Mouse (Mus musculus) CH12F3 (cell line): ENCODE data around the gene Tmem242.

Source experiments
- in situ Hi-C: fragments of 300-500 bp; cut with MboI; formaldehyde crosslinking; loops from 2 replicates; pipeline ENCODE4 v1.14.3; 2020; ENCODE audit warnings: low sequenced_read_pairs

Tmem242 gene

DNA sequence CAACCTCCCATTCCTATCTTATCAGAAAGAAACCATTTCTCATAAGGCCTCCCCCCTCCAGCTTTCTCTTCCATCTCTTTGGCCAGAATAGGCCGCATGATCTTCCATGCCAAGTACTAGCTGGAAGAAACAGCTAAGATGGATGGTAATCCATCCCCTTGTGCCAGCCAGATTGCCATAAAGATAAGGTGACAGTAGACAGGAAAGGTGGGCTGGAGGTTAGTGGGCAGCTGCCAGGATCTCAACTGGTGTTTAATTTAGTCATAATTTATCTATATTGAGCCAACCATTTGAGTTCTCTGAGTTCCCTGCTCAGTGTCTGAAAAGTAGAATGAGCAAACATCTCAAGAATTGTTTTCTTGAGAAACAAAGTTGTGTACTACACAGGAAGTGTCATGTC is 54.4 kb downstream of the Tmem242 start:
- in situ Hi-C loops: no loop called here

DNA sequence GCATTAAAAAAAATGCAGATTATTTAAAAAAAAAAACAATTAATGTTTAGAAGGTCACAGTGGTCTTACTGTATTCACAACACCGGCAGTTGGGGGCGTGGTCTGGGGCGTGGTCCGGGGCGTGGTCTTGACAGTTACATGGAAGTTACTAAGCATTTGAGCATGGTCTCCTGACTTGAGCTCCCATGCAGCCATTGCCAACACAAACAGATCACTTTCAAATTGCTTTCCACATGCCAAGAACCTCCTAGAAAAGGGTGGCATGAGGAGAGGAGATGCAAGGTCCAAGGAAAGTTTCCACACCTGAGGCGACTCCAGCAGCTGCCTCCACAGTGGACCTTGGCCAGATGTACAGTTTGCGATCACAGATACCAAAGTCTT is 62.1 kb downstream of the Tmem242 start:
- in situ Hi-C loops: no loop called here

DNA sequence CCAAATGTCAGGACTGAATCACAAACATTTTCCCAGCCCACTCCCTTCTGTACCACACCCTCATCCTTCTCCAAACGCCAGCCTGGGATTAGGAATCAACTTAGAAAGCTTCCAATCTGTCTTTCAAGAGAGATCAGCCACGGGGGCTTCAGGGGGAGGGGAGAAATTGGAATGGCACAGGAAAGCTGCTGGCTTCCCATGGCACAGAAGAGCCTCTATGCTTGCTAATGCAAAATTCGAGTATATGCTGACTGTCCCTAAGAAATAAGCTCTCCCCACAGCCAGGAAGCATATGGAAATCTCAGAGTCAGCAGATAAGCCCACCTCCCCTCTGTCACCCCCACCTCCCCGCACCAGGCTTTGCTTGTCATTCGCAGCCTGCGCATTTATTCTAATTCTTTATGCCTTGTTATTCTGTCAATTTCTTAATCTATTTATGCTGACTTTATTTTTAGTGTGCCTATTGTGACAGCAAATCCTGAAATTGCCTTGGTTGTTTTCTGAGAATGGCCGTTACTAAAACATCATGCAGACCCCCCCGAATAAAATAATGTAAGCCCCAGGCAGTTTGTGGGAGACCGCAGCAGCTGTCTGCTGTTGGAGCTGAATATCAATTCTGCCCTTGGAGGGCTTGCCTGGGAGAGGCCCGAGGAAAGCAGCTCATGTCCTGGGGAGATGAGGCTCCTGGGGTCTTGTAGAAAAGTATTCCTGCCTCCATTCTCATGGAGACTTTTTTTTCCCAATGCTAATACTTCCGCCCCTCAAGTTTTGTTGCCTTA is 62.7 kb downstream of the Tmem242 start:
- in situ Hi-C loops: no loop called here

DNA sequence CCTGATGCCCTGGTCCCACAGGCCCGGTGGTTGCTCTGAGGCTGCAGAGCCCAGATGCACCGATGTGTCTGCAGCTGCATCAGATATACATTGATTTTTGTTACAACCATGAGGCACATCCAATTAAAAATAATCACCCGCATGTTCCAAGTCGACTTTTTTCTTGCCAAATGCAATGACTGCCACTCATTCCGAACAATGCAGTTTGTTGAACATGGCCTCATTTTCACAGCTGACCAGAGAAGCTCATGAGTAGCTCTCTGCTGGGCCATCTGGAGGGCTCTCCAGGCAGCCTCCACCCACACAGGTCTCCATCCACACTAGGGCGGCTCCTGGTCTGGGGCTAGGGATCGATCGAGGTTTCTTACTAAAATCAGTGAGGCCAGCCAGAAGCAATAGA is 67.1 kb downstream of the Tmem242 start:
- in situ Hi-C loops: no loop called here

DNA sequence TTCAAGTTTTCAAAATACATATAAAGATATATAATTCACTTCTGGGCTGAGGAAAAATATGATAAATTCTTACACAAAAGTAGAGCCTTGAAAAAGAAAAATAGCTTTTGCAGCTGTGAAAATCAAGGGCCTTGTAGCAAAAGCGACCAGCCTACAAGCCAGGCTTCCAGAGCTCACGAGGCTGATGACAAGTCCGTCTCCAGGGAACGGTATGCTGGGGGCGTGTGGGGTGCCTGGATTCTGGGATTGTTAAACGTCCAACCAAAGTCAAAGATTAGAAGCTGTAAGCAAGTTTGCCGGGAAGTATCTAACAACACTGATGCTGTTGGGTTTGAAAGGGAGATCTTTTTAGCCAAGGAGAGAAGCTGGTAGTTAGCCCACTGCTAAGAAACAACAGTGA is 68.5 kb downstream of the Tmem242 start:
- in situ Hi-C loops: no loop called here

DNA sequence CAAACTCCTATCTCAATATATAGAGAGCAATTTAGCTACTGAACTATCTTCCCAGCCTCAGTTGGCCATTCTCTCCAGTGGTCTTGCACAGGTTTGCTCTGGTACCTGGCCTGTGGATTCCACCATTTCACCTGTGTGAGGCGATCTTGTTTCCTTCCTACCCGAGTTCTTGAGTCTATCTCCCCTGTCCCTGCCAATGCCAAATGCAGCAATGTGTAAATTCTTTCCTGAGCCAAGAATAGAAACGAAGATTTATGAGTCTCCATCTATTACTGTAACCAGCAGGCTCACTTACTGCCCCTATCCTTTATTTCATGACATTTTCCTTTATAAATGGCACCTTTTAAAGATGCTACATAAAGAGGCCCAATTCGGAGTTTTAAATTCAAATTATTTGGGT is 69.0 kb downstream of the Tmem242 start:
- in situ Hi-C loops: no loop called here

DNA sequence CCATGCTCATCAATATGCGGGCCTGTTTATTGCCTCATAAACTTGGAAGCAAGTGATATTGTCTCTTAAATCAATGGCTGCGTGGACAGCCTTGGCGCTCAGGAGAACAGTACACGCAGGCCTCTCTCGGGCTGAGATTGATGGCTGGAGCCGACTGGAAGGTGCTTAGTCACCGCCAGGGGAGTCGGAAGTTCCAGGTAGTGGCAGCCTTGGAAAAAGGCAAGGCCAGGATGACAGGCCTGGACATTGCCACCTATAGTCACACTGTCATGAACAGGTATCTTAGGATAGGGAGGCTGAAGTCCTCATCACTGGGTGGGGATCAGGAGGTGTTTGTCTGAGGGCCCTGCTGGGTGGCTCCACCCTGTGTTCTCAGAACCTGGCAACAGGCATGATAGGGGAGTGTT is 74.1 kb downstream of the Tmem242 start:
- in situ Hi-C loops: no loop called here
